In the genomic region with DNA sequence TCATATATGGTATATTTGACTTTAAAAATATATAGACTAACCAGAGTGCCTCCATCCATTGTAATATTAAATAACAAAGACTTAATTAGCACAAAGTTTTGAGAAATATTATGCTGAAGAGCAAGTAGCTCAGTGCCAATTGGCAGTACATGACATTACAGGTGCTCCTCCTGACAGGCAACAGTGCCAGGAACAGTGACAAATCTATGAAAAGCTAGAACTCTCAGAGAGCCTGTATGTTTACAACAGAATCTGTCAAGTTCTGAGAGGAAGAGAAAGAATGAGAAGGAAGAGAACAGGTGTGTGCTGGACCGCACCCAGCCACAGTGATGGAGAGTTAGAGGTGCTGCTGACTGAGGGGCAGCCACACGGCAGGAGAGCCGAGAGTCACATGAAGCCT, we compare ENCODE assay signal across 14 mouse cellular contexts.
"Had no signal": no experiment of that assay in that cellular context is flagged by ENCODE, and none has a peak within 500 bp of the region (broad histone marks: within the 10 kb centered on the region; RNA-seq: fewer than 3 reads in every experiment).

No protein-coding gene starts in this region.

- DNase-seq: gastrocnemius, postnatal 14 days; gastrocnemius, postnatal 36 days; heart, adult 2 months; heart, postnatal 14 days; heart, postnatal 36 days; kidney, adult 11 months; kidney, adult 2 months; kidney, adult 9 months; kidney, postnatal 14 days; kidney, postnatal 36 days; layer of hippocampus, adult 9-11 months; layer of hippocampus, postnatal 36 days; left cerebral cortex, postnatal 4 days; lung, adult 18-20 months had no signal
